Mouse (Mus musculus): ENCODE measurements around the gene Pwwp2b. TPM values are rescaled to one million over a fixed set of nuclear protein-coding genes. Genes with fewer than 3 reads are reported as not detected.

The Pwwp2b gene
- 4.7 and 5.2 TPM in 2 replicates for polyA plus RNA-seq (2016; fragmentation: Nextera tagmentation; extraction: Ambion mirVana)

GRCm38 (mm10) chr7:139247881-139248614, at the start of gene Pwwp2b:
Gene Pwwp2b (plus strand): TSS chr7:139248482.
- peak; percentile 76 for DNase-seq (ENCODE audit: low spot score)
- Histone ChIP-seq H3K27ac (peak within 1 kb of the TSS; percentile 91), H3K4me1 (replicated peaks) (peaks cover 52% of the 10 kb centered on the region), H3K9me3 (no peaks in the 10 kb centered on the region), H3K27me3 (ENCODE audit: insufficient read depth, poor library complexity, severe bottlenecking) (peaks cover 77% of the 10 kb centered on the region), H3K4me3 (peak within 1 kb of the TSS; percentile 76), H3K36me3 (no peaks in the 10 kb centered on the region)
- WGBS: under 1% methylated on average over 72 of the region's 72 CpGs

- H3K4me1 ChIP-seq (replicated peaks): no peaks in the 10 kb centered on the region
- peak; percentile 61 for DNase-seq (ENCODE audit: low spot score)
- H3K9me3 ChIP-seq: no peaks in the 10 kb centered on the region
- H3K27me3 ChIP-seq (ENCODE audit: insufficient read depth, poor library complexity, severe bottlenecking): peaks cover 13% of the 10 kb centered on the region; the same call in 1 of the 2 replicates
- H3K4me3 ChIP-seq: no peak overlapping the region
- no peaks in the 10 kb centered on the region for H3K36me3 ChIP-seq
- no peak overlapping the region for H3K27ac ChIP-seq
- 34% methylated on average over 7 of the region's 7 CpGs for WGBS
Measured at GRCm38 (mm10) chr7:139200108-139200507, 48.2 kb upstream of the Pwwp2b start.

- no peak overlapping the region for H3K27ac ChIP-seq
- H3K4me1 ChIP-seq (replicated peaks): no peaks in the 10 kb centered on the region
- peaks cover 13% of the 10 kb centered on the region; the same call in 1 of the 2 replicates for H3K27me3 ChIP-seq (ENCODE audit: insufficient read depth, poor library complexity, severe bottlenecking)
- WGBS: 67% methylated on average over 6 of the region's 6 CpGs
- H3K36me3 ChIP-seq: no peaks in the 10 kb centered on the region
- no peak overlapping the region for H3K4me3 ChIP-seq
- no peak for DNase-seq (ENCODE audit: low spot score)
- no peaks in the 10 kb centered on the region for H3K9me3 ChIP-seq
Measured at GRCm38 (mm10) chr7:139201209-139201608, 47.1 kb upstream of the Pwwp2b start.

GRCm38 (mm10) chr7:139208023-139208772, 40.1 kb upstream of the Pwwp2b start:
- DNase-seq (ENCODE audit: low spot score): peak; percentile 69
- H3K27me3 ChIP-seq (ENCODE audit: insufficient read depth, poor library complexity, severe bottlenecking): peaks cover 6% of the 10 kb centered on the region; the same call in 1 of the 2 replicates
- no peak overlapping the region for H3K27ac ChIP-seq
- H3K4me1 ChIP-seq (replicated peaks): peaks cover 14% of the 10 kb centered on the region
- WGBS: 35% methylated on average over 7 of the region's 7 CpGs
- no peak overlapping the region for H3K4me3 ChIP-seq
- H3K9me3 ChIP-seq: no peaks in the 10 kb centered on the region
- H3K36me3 ChIP-seq: no peaks in the 10 kb centered on the region

GRCm38 (mm10) chr7:139208773-139209095, 39.5 kb upstream of the Pwwp2b start:
- no peak for DNase-seq (ENCODE audit: low spot score)
- H3K27me3 ChIP-seq (ENCODE audit: insufficient read depth, poor library complexity, severe bottlenecking): peaks cover 6% of the 10 kb centered on the region; the same call in 1 of the 2 replicates
- 82% methylated on average over 4 of the region's 4 CpGs for WGBS
- H3K4me3 ChIP-seq: no peak overlapping the region
- H3K36me3 ChIP-seq: no peaks in the 10 kb centered on the region
- no peak overlapping the region for H3K27ac ChIP-seq
- no peaks in the 10 kb centered on the region for H3K9me3 ChIP-seq
- H3K4me1 ChIP-seq (replicated peaks): peaks cover 19% of the 10 kb centered on the region

GRCm38 (mm10) chr7:139211761-139212160, 36.5 kb upstream of the Pwwp2b start:
- Histone ChIP-seq H3K27ac (peak overlapping the region; percentile 95), H3K27me3 (ENCODE audit: insufficient read depth, poor library complexity, severe bottlenecking) (peaks cover 8% of the 10 kb centered on the region; the same call in 1 of the 2 replicates), H3K9me3 (no peaks in the 10 kb centered on the region), H3K4me3 (no peak overlapping the region), H3K4me1 (replicated peaks) (peaks cover 33% of the 10 kb centered on the region), H3K36me3 (no peaks in the 10 kb centered on the region)
- 84% methylated on average over 6 of the region's 6 CpGs for WGBS
- peak; percentile 2 for DNase-seq (ENCODE audit: low spot score)

GRCm38 (mm10) chr7:139212754-139213745, 35.2 kb upstream of the Pwwp2b start, which contains the start of the genes Lrrc27 and Stk32c:
Gene Lrrc27 (plus strand): TSS chr7:139212988.
Gene Stk32c (minus strand): TSS chr7:139213307.
- Histone ChIP-seq H3K4me1 (replicated peaks) (peaks cover 33% of the 10 kb centered on the region), H3K4me3 (peak within 1 kb of the TSS; percentile 59), H3K27me3 (ENCODE audit: insufficient read depth, poor library complexity, severe bottlenecking) (0 out of 2 replicates have a peak, but pooled peaks cover 2% of the 10 kb centered on the region), H3K27ac (peak within 1 kb of the TSS; percentile 95), H3K9me3 (no peaks in the 10 kb centered on the region), H3K36me3 (no peaks in the 10 kb centered on the region)
- peak; percentile 100 for DNase-seq (ENCODE audit: low spot score)
- 2% methylated on average over 53 of the region's 53 CpGs for WGBS

GRCm38 (mm10) chr7:139213751-139214150, 34.5 kb upstream of the Pwwp2b start:
- Histone ChIP-seq H3K4me3 (peak overlapping the region; percentile 59), H3K27me3 (ENCODE audit: insufficient read depth, poor library complexity, severe bottlenecking) (0 out of 2 replicates have a peak, but pooled peaks cover 2% of the 10 kb centered on the region), H3K36me3 (no peaks in the 10 kb centered on the region), H3K4me1 (replicated peaks) (peaks cover 36% of the 10 kb centered on the region), H3K9me3 (no peaks in the 10 kb centered on the region), H3K27ac (peak overlapping the region; percentile 95)
- 74% methylated on average over 3 of the region's 3 CpGs for WGBS
- no peak for DNase-seq (ENCODE audit: low spot score)

- 0 out of 2 replicates have a peak, but pooled peaks cover 2% of the 10 kb centered on the region for H3K27me3 ChIP-seq (ENCODE audit: insufficient read depth, poor library complexity, severe bottlenecking)
- WGBS: 91% methylated on average over 3 of the region's 3 CpGs
- no peaks in the 10 kb centered on the region for H3K36me3 ChIP-seq
- DNase-seq (ENCODE audit: low spot score): no peak
- no peaks in the 10 kb centered on the region for H3K9me3 ChIP-seq
- peaks cover 39% of the 10 kb centered on the region for H3K4me1 ChIP-seq (replicated peaks)
- peak overlapping the region; percentile 95; the same call in 1 of the 2 replicates for H3K27ac ChIP-seq
- no peak overlapping the region for H3K4me3 ChIP-seq
Measured at GRCm38 (mm10) chr7:139214160-139214559, 34.1 kb upstream of the Pwwp2b start.

- WGBS: 81% methylated on average over 14 of the region's 14 CpGs
- no peak overlapping the region for H3K27ac ChIP-seq
- H3K36me3 ChIP-seq: no peaks in the 10 kb centered on the region
- no peak for DNase-seq (ENCODE audit: low spot score)
- H3K4me1 ChIP-seq (replicated peaks): peaks cover 42% of the 10 kb centered on the region
- 0 out of 2 replicates have a peak, but pooled peaks cover 2% of the 10 kb centered on the region for H3K27me3 ChIP-seq (ENCODE audit: insufficient read depth, poor library complexity, severe bottlenecking)
- H3K9me3 ChIP-seq: no peaks in the 10 kb centered on the region
- H3K4me3 ChIP-seq: no peak overlapping the region
Measured at GRCm38 (mm10) chr7:139214596-139215340, 33.5 kb upstream of the Pwwp2b start.

GRCm38 (mm10) chr7:139215516-139215915, 32.8 kb upstream of the Pwwp2b start:
- no peaks in the 10 kb centered on the region for H3K9me3 ChIP-seq
- peaks cover 42% of the 10 kb centered on the region for H3K4me1 ChIP-seq (replicated peaks)
- no peak for DNase-seq (ENCODE audit: low spot score)
- H3K27ac ChIP-seq: no peak overlapping the region
- H3K27me3 ChIP-seq (ENCODE audit: insufficient read depth, poor library complexity, severe bottlenecking): 0 out of 2 replicates have a peak, but pooled peaks cover 2% of the 10 kb centered on the region
- no peaks in the 10 kb centered on the region for H3K36me3 ChIP-seq
- WGBS: 81% methylated on average over 1 of the region's 1 CpGs
- H3K4me3 ChIP-seq: no peak overlapping the region

Data from hindbrain, embryonic 10.5 days (tissue).